Mouse (Mus musculus) brain, adult 10 weeks (tissue): ENCODE measurements around the gene Gm9857. TPM values are rescaled to one million over a fixed set of nuclear protein-coding genes. Genes with fewer than 3 reads are reported as not detected.

Experiments
- polyA plus RNA-seq: library from polyadenylated mRNA; stranded (reverse); fragments of 350-450 nt; fragmentation: Illumina TruSeq; extraction: RNeasy Lipid Tissue Mini Kit (QIAGEN cat#74804); gene quantifications from one replicate; pipeline ENCODE4 v1.2.3, GENCODE M21; 2015; ENCODE audit warnings: low read depth, low replicate concordance

Gene Gm9857
- polyA plus RNA-seq, result not detected

GRCm38 (mm10) chr3:108940001-108940633 is at the start of gene Gm9857:
TSS of gene Gm9857 (minus strand) at chr3:108940445.

GRCm38 (mm10) chr3:108939573-108939972 is 672 bp downstream of the Gm9857 start, which contains the start of gene Henmt1:
TSS of gene Henmt1 (plus strand) at chr3:108939873.

GRCm38 (mm10) chr3:108911548-108912413 is 28.5 kb downstream of the Gm9857 start, which contains the start of gene Prpf38b:
TSS of gene Prpf38b (minus strand) at chr3:108911727.

Other genes starting within 250 kb of the Gm9857 start
- gene Gpsm2, start 218.1 kb downstream of the Gm9857 start, polyA plus RNA-seq, result 9.9 TPM
- gene Aknad1, start 200.8 kb downstream of the Gm9857 start, polyA plus RNA-seq, result not detected
- gene Stxbp3, start 99.9 kb downstream of the Gm9857 start, polyA plus RNA-seq, result 30.1 TPM
- not detected for gene Fndc7, start 50.4 kb downstream of the Gm9857 start, polyA plus RNA-seq
- 52.7 TPM for gene Prpf38b, start 28.7 kb downstream of the Gm9857 start, polyA plus RNA-seq
- 2.2 TPM for gene Henmt1, start 572 bp downstream of the Gm9857 start, polyA plus RNA-seq
- gene Fam102b, start 87.2 kb upstream of the Gm9857 start, polyA plus RNA-seq, result 23.6 TPM
- not detected for gene Slc25a54, start 140.0 kb upstream of the Gm9857 start, polyA plus RNA-seq
- gene Slc25a24, start 182.7 kb upstream of the Gm9857 start, polyA plus RNA-seq, result 2.4 TPM